Mouse (Mus musculus) small intestine, adult 2 months (tissue): ENCODE measurements around the gene Golga2.
A peak's percentile ranks its signal among the peaks of the same experiment; 100 is the strongest.

Experiments
- CTCF ChIP-seq: fragments of 200-500 bp; IDR thresholded peaks from 2 replicates; pipeline ENCODE4 v1.5.1; 2012; ENCODE audit warnings: low read depth, mild to moderate bottlenecking, control low read depth, inconsistent platforms, low read length, moderate library complexity, mixed read lengths; ENCODE audit not compliant: insufficient replicate concordance, insufficient read length; ENCODE audit errors: extremely low read depth
- POLR2A ChIP-seq: fragments of 200-500 bp; IDR thresholded peaks from 2 replicates; pipeline ENCODE4 v1.6.1; 2012; ENCODE audit warnings: low read depth, mild to moderate bottlenecking, control low read depth, inconsistent platforms, low read length, moderate library complexity

DNA sequence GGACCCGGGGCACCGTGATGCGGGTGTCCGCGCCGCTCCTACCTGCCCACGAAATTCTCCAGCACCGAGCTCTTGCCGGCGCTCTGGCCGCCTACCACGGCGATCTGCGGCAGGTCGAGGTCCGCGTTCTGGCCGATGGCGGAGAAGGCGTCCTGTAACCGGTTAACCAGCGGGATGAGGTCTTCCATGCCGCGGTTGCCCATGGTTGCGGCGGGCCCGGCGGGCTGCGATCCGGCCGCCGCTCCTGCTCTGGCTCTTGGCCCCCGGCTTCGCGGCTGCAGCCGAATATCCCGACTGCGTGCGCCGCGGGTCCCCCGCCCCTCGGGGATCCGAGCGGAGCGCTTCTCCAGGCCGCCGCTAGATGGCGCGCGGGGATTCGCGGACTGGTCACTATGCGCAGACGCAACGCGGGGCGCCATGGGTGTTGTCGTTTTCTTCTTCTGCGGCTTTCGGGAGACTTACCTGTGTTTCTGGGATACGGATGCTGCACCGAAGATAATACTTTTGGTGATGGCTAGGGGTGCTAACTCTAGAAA lies 65.9 kb downstream of the Golga2 start, which contains the start of gene Dnm1:
- TF ChIP-seq CTCF (peak; percentile 81), POLR2A (no peak)
